Mouse (Mus musculus): ENCODE results near the gene Gm49368. TPM values are rescaled to one million over a fixed set of nuclear protein-coding genes. Genes with fewer than 3 reads are reported as not detected.

Gene Gm49368
- polyA plus RNA-seq, 1 experiment, result not detected

- TF ChIP-seq POLR2A (IDR thresholded peaks at IDR 0.05; ENCODE audit: low read depth, low read length), result no peak
- no peak for TF ChIP-seq CTCF (conservative IDR thresholded peaks at IDR 0.05; ENCODE audit: insufficient read depth, insufficient read length, low read depth, low read length)
- no peak for DNase-seq
- no peaks in the 10 kb centered on the region for H3K4me1 ChIP-seq (ENCODE audit: control insufficient read depth, insufficient read depth, low read length)
- no peak within 1 kb of the TSS for H3K4me3 ChIP-seq (ENCODE audit: insufficient read depth, low read depth, low read length)
- no peak within 1 kb of the TSS for H3K27ac ChIP-seq (ENCODE audit: insufficient read depth, low read depth, low read length)
- H3K27me3 ChIP-seq (replicated peaks; ENCODE audit: control insufficient read depth, insufficient read depth, low read length), result no peaks in the 10 kb centered on the region
- H3K36me3 ChIP-seq (ENCODE audit: control insufficient read depth, insufficient read depth, low read length), result no peaks in the 10 kb centered on the region
- WGBS, result 74% methylated on average over 8 of the region's 8 CpGs
Measured at GRCm38 (mm10) chr7:128128741-128129720, 66.5 kb downstream of the Gm49368 start, which contains the start of gene Itgax. TSS of gene Itgax (plus strand) at chr7:128129547.

- Histone ChIP-seq H3K27me3 (replicated peaks; ENCODE audit: control insufficient read depth, insufficient read depth, low read length) (no peaks in the 10 kb centered on the region), H3K36me3 (ENCODE audit: control insufficient read depth, insufficient read depth, low read length) (no peaks in the 10 kb centered on the region), H3K27ac (ENCODE audit: insufficient read depth, low read depth, low read length) (no peak overlapping the region), H3K4me1 (ENCODE audit: control insufficient read depth, insufficient read depth, low read length) (no peaks in the 10 kb centered on the region), H3K4me3 (ENCODE audit: insufficient read depth, low read depth, low read length) (no peak overlapping the region)
- no peak for TF ChIP-seq POLR2A (IDR thresholded peaks at IDR 0.05; ENCODE audit: low read depth, low read length)
- TF ChIP-seq CTCF (conservative IDR thresholded peaks at IDR 0.05; ENCODE audit: insufficient read depth, insufficient read length, low read depth, low read length), result no peak
- no peak for DNase-seq
- 85% methylated on average over 5 of the region's 5 CpGs for WGBS
Measured at GRCm38 (mm10) chr7:128132148-128132547, 69.7 kb downstream of the Gm49368 start.

GRCm38 (mm10) chr7:128133596-128133995 is 71.1 kb downstream of the Gm49368 start:
- Histone ChIP-seq H3K36me3 (ENCODE audit: control insufficient read depth, insufficient read depth, low read length) (no peaks in the 10 kb centered on the region), H3K27me3 (replicated peaks; ENCODE audit: control insufficient read depth, insufficient read depth, low read length) (no peaks in the 10 kb centered on the region), H3K4me3 (ENCODE audit: insufficient read depth, low read depth, low read length) (no peak overlapping the region), H3K4me1 (ENCODE audit: control insufficient read depth, insufficient read depth, low read length) (no peaks in the 10 kb centered on the region), H3K27ac (ENCODE audit: insufficient read depth, low read depth, low read length) (no peak overlapping the region)
- 78% methylated on average over 2 of the region's 2 CpGs for WGBS
- peak; percentile 6 for DNase-seq
- TF ChIP-seq POLR2A (IDR thresholded peaks at IDR 0.05; ENCODE audit: low read depth, low read length), result no peak
- no peak for TF ChIP-seq CTCF (conservative IDR thresholded peaks at IDR 0.05; ENCODE audit: insufficient read depth, insufficient read length, low read depth, low read length)

GRCm38 (mm10) chr7:128136927-128137326 is 74.4 kb downstream of the Gm49368 start:
- no peak for DNase-seq
- 56% methylated on average over 4 of the region's 4 CpGs for WGBS
- H3K4me1 ChIP-seq (ENCODE audit: control insufficient read depth, insufficient read depth, low read length), result no peaks in the 10 kb centered on the region
- no peak overlapping the region for H3K4me3 ChIP-seq (ENCODE audit: insufficient read depth, low read depth, low read length)
- no peaks in the 10 kb centered on the region for H3K27me3 ChIP-seq (replicated peaks; ENCODE audit: control insufficient read depth, insufficient read depth, low read length)
- H3K36me3 ChIP-seq (ENCODE audit: control insufficient read depth, insufficient read depth, low read length), result no peaks in the 10 kb centered on the region
- no peak overlapping the region for H3K27ac ChIP-seq (ENCODE audit: insufficient read depth, low read depth, low read length)
- TF ChIP-seq POLR2A (IDR thresholded peaks at IDR 0.05; ENCODE audit: low read depth, low read length), result no peak
- no peak for TF ChIP-seq CTCF (conservative IDR thresholded peaks at IDR 0.05; ENCODE audit: insufficient read depth, insufficient read length, low read depth, low read length)

- no peak overlapping the region for H3K4me3 ChIP-seq (ENCODE audit: insufficient read depth, low read depth, low read length)
- DNase-seq, result no peak
- H3K4me1 ChIP-seq (ENCODE audit: control insufficient read depth, insufficient read depth, low read length), result no peaks in the 10 kb centered on the region
- TF ChIP-seq POLR2A (IDR thresholded peaks at IDR 0.05; ENCODE audit: low read depth, low read length), result no peak
- TF ChIP-seq CTCF (conservative IDR thresholded peaks at IDR 0.05; ENCODE audit: insufficient read depth, insufficient read length, low read depth, low read length), result no peak
- H3K27ac ChIP-seq (ENCODE audit: insufficient read depth, low read depth, low read length), result no peak overlapping the region
- no peaks in the 10 kb centered on the region for H3K27me3 ChIP-seq (replicated peaks; ENCODE audit: control insufficient read depth, insufficient read depth, low read length)
- H3K36me3 ChIP-seq (ENCODE audit: control insufficient read depth, insufficient read depth, low read length), result no peaks in the 10 kb centered on the region
- 94% methylated on average over 6 of the region's 6 CpGs for WGBS
Measured at GRCm38 (mm10) chr7:128139611-128140010, 77.1 kb downstream of the Gm49368 start.

GRCm38 (mm10) chr7:128150970-128151369 is 88.5 kb downstream of the Gm49368 start:
- TF ChIP-seq CTCF (conservative IDR thresholded peaks at IDR 0.05; ENCODE audit: insufficient read depth, insufficient read length, low read depth, low read length) (no peak), POLR2A (IDR thresholded peaks at IDR 0.05; ENCODE audit: low read depth, low read length) (no peak)
- H3K36me3 ChIP-seq (ENCODE audit: control insufficient read depth, insufficient read depth, low read length), result no peaks in the 10 kb centered on the region
- no peak for DNase-seq
- H3K4me3 ChIP-seq (ENCODE audit: insufficient read depth, low read depth, low read length), result no peak overlapping the region
- no peak overlapping the region for H3K27ac ChIP-seq (ENCODE audit: insufficient read depth, low read depth, low read length)
- WGBS, result 60% methylated on average over 8 of the region's 8 CpGs
- H3K27me3 ChIP-seq (replicated peaks; ENCODE audit: control insufficient read depth, insufficient read depth, low read length), result no peaks in the 10 kb centered on the region
- no peaks in the 10 kb centered on the region for H3K4me1 ChIP-seq (ENCODE audit: control insufficient read depth, insufficient read depth, low read length)

- no peak within 1 kb of the TSS for H3K27ac ChIP-seq (ENCODE audit: insufficient read depth, low read depth, low read length)
- TF ChIP-seq CTCF (conservative IDR thresholded peaks at IDR 0.05; ENCODE audit: insufficient read depth, insufficient read length, low read depth, low read length) (no peak), POLR2A (IDR thresholded peaks at IDR 0.05; ENCODE audit: low read depth, low read length) (no peak)
- H3K4me3 ChIP-seq (ENCODE audit: insufficient read depth, low read depth, low read length), result no peak within 1 kb of the TSS
- H3K36me3 ChIP-seq (ENCODE audit: control insufficient read depth, insufficient read depth, low read length), result no peaks in the 10 kb centered on the region
- H3K27me3 ChIP-seq (replicated peaks; ENCODE audit: control insufficient read depth, insufficient read depth, low read length), result no peaks in the 10 kb centered on the region
- WGBS, result 90% methylated on average over 21 of the region's 21 CpGs
- no peaks in the 10 kb centered on the region for H3K4me1 ChIP-seq (ENCODE audit: control insufficient read depth, insufficient read depth, low read length)
- DNase-seq, result no peak
Measured at GRCm38 (mm10) chr7:128154076-128154475, 91.6 kb downstream of the Gm49368 start, which contains the start of gene Itgad. TSS of gene Itgad (plus strand) at chr7:128154376.

Measured in kidney, adult 2 months (tissue).